Mouse (Mus musculus): ENCODE results near the gene Slc33a1.

The Slc33a1 gene

DNA sequence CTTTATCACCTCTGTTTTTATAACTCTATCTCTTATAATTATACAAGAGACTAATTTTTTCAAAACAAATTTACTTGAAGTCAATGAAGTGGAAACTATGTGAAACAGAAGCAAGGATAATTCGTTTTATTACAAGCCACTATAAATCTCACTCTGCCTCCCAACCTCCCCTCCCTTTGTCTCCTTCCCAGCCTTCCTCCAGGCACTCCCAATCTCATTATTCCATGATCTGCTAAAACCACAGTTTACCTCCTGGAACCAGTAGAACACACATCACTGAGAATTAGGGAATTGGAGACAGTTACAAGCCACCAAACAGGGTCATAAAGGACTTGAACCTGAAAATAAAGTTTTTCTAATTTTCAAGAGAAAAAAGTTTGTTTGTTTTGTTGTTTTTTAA is 67.4 kb downstream of the Slc33a1 start:
- DNase-seq (ENCODE audit: low spot score), result no peak

DNA sequence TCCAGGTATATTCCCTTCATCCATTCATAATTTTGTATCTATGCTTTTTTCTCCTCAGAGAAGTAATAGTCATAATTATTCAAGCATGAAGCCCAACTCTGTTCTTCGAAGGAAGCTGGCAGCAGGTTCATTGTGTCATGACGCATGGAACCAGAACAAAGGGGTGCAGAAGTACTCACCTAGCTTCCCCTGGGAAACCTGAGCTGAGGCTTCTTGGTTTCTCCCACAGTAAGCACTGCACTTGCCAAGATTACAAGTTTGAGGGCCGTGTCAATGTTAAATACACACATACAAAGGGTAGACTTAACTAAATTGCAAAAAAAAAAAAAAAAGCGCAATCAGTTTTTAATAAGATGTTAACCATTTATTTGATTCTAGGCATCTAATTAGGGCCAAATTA is 68.3 kb downstream of the Slc33a1 start:
- no peak for DNase-seq (ENCODE audit: low spot score)

DNA sequence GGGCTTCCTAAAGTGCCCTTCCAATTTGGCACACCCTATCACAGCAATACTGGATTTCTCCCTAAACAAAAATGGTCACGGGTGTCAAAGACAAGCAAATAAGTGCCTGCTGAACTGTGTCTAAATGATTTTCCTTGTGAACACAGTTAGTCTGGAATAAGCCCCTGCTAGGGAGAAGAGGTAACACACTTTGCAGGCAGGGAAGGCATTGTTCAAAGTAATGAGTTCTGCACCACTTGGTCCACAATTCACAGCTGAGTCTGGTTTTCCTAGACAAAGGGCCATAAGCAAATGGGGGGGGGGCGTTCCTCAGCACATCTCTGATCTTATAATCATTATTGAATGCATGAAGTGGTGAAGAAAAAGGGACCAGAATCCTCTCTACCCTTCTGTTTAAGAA is 68.8 kb downstream of the Slc33a1 start:
- no peak for DNase-seq (ENCODE audit: low spot score)

DNA sequence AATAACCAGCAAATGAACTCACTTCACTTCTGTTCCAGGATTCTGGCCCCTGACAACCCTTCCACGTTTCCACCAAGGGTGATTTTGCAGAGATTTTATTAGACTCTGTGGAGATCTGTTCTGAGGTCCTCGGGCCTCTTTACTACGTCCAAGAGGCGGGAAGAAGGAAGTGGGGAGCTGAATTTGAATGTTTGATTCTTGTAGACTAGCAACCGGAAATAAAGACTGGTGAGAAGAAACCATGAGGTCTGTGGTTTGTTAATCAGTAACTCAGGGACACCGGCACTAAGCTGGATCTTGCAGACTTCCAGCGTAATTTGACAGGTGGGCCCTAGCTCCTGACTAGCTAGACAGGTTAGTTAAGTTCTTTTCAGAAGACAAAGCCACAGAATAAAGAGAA is 70.9 kb downstream of the Slc33a1 start:
- peak; percentile 18 for DNase-seq (ENCODE audit: low spot score)

DNA sequence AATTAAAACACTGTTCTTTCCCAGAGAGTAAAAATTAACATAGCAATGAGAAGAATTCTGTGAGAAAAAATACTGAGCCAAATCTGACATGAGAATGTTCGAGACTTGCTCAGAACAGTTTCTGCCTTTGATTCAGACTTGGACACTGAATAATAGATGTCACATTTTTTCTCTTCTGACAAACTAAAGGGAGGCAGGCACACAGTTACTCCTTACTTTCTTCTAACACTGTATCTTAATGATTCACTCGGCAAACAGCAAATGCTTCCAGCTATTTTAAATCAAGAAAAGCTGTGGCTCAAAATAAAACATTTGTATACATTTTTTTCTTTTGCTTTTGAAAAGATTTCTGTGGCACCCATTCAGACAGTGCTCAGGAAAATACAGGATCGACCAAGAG is 72.4 kb downstream of the Slc33a1 start:
- no peak for DNase-seq (ENCODE audit: low spot score)

Measured in urinary bladder, postnatal 14 days (tissue).